Mouse (Mus musculus): ENCODE results near the gene Fzr1. TPM values are rescaled to one million over a fixed set of nuclear protein-coding genes. Genes with fewer than 3 reads are reported as not detected.

Gene Fzr1
- 119 and 125 TPM in 2 replicates for polyA plus RNA-seq (2014; fragmentation: Nextera tagmentation; extraction: Ambion mirVana)

- Histone ChIP-seq H3K27ac (peak within 1 kb of the TSS; percentile 76), H3K27me3 (ENCODE audit: control insufficient read depth, insufficient read depth, low read length) (no peaks in the 10 kb centered on the region), H3K9me3 (ENCODE audit: control insufficient read depth, low read length) (no peaks in the 10 kb centered on the region), H3K4me3 (replicated peaks; ENCODE audit: low read length) (peak within 1 kb of the TSS; percentile 81), H3K4me2 (replicated peaks) (peak within 1 kb of the TSS; percentile 87), H3K4me1 (replicated peaks; ENCODE audit: control insufficient read depth, insufficient read depth, low read length) (peaks cover 24% of the 10 kb centered on the region), H3K9ac (peak within 1 kb of the TSS; percentile 90), H3K36me3 (replicated peaks; ENCODE audit: control insufficient read depth, insufficient read depth) (peaks cover 25% of the 10 kb centered on the region)
- ATAC-seq (ENCODE audit: low FRiP score): peak; percentile 25
- WGBS: 2% methylated on average over 44 of the region's 59 CpGs
- no peak for DNase-seq (ENCODE audit: low spot score)
Observed at GRCm38 (mm10) chr10:81377793-81378552, at the start of gene Fzr1. TSS of gene Fzr1 (minus strand) at chr10:81378516.

GRCm38 (mm10) chr10:81427804-81428506 is 49.6 kb upstream of the Fzr1 start:
- 75% methylated on average over 8 of the region's 8 CpGs for WGBS
- Histone ChIP-seq H3K36me3 (replicated peaks; ENCODE audit: control insufficient read depth, insufficient read depth) (no peaks in the 10 kb centered on the region), H3K4me2 (replicated peaks) (no peak overlapping the region), H3K27ac (no peak overlapping the region), H3K4me3 (replicated peaks; ENCODE audit: low read length) (no peak overlapping the region), H3K9ac (no peak overlapping the region), H3K4me1 (replicated peaks; ENCODE audit: control insufficient read depth, insufficient read depth, low read length) (peaks cover 41% of the 10 kb centered on the region), H3K9me3 (ENCODE audit: control insufficient read depth, low read length) (no peaks in the 10 kb centered on the region), H3K27me3 (ENCODE audit: control insufficient read depth, insufficient read depth, low read length) (peaks cover 40% of the 10 kb centered on the region)
- ATAC-seq (ENCODE audit: low FRiP score) (no peak), DNase-seq (ENCODE audit: low spot score) (no peak)

- H3K9ac ChIP-seq: peak overlapping the region; percentile 57; the same call in 1 of the 2 replicates
- H3K9me3 ChIP-seq (ENCODE audit: control insufficient read depth, low read length): no peaks in the 10 kb centered on the region
- ATAC-seq (ENCODE audit: low FRiP score) (no peak), DNase-seq (ENCODE audit: low spot score) (no peak)
- no peaks in the 10 kb centered on the region for H3K36me3 ChIP-seq (replicated peaks; ENCODE audit: control insufficient read depth, insufficient read depth)
- peaks cover 38% of the 10 kb centered on the region for H3K4me1 ChIP-seq (replicated peaks; ENCODE audit: control insufficient read depth, insufficient read depth, low read length)
- no peak overlapping the region for H3K27ac ChIP-seq
- WGBS: 38% methylated on average over 3 of the region's 3 CpGs
- H3K4me3 ChIP-seq (replicated peaks; ENCODE audit: low read length): peak overlapping the region; percentile 39
- peaks cover 40% of the 10 kb centered on the region for H3K27me3 ChIP-seq (ENCODE audit: control insufficient read depth, insufficient read depth, low read length)
- peak overlapping the region; percentile 66 for H3K4me2 ChIP-seq (replicated peaks)
Observed at GRCm38 (mm10) chr10:81427327-81427726, 49.0 kb upstream of the Fzr1 start.

GRCm38 (mm10) chr10:81426897-81427296 is 48.6 kb upstream of the Fzr1 start:
- peak overlapping the region; percentile 66 for H3K4me2 ChIP-seq (replicated peaks)
- H3K4me3 ChIP-seq (replicated peaks; ENCODE audit: low read length): peak overlapping the region; percentile 39
- no peak for ATAC-seq (ENCODE audit: low FRiP score)
- 1% methylated on average over 30 of the region's 38 CpGs for WGBS
- no peak overlapping the region for H3K27ac ChIP-seq
- H3K9ac ChIP-seq: peak overlapping the region; percentile 57
- peaks cover 38% of the 10 kb centered on the region for H3K4me1 ChIP-seq (replicated peaks; ENCODE audit: control insufficient read depth, insufficient read depth, low read length)
- no peaks in the 10 kb centered on the region for H3K36me3 ChIP-seq (replicated peaks; ENCODE audit: control insufficient read depth, insufficient read depth)
- DNase-seq (ENCODE audit: low spot score): no peak
- H3K9me3 ChIP-seq (ENCODE audit: control insufficient read depth, low read length): no peaks in the 10 kb centered on the region
- H3K27me3 ChIP-seq (ENCODE audit: control insufficient read depth, insufficient read depth, low read length): peaks cover 40% of the 10 kb centered on the region

DNA sequence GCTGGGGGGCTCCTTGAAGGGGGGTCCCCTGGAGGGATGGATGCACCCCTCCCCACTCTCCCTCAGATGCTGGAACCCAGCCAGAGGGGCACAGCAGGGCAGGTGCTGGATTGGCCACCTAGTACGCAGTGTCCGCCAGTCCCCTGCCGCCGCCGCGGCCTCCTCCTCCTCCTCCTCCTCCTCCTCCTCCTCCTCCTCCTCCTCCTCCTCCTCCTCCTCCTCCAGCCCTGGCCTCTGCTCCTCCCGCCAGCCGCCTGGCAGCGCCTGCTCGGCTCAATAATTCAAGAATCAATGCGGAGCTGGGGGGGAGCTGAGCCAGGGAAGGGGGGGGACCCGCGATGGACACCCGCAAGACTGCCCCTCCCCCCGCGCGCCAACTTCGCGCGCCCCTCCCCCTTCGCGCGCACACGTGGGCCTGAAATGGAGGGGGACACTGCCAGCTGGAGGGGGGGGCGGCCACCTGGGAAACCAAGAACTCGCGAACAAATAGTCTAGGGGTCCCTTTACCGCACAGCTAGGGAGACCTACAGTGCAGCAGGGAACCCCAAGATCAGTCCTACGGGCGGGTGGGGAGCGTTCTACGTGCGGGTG is 47.9 kb upstream of the Fzr1 start:
- under 1% methylated on average over 17 of the region's 33 CpGs for WGBS
- Histone ChIP-seq H3K27me3 (ENCODE audit: control insufficient read depth, insufficient read depth, low read length) (peaks cover 40% of the 10 kb centered on the region), H3K27ac (no peak overlapping the region), H3K4me1 (replicated peaks; ENCODE audit: control insufficient read depth, insufficient read depth, low read length) (peaks cover 36% of the 10 kb centered on the region), H3K36me3 (replicated peaks; ENCODE audit: control insufficient read depth, insufficient read depth) (no peaks in the 10 kb centered on the region), H3K9ac (peak overlapping the region; percentile 57), H3K4me2 (replicated peaks) (peak overlapping the region; percentile 66), H3K9me3 (ENCODE audit: control insufficient read depth, low read length) (no peaks in the 10 kb centered on the region), H3K4me3 (replicated peaks; ENCODE audit: low read length) (peak overlapping the region; percentile 39)
- ATAC-seq (ENCODE audit: low FRiP score): no peak
- DNase-seq (ENCODE audit: low spot score): no peak

DNA sequence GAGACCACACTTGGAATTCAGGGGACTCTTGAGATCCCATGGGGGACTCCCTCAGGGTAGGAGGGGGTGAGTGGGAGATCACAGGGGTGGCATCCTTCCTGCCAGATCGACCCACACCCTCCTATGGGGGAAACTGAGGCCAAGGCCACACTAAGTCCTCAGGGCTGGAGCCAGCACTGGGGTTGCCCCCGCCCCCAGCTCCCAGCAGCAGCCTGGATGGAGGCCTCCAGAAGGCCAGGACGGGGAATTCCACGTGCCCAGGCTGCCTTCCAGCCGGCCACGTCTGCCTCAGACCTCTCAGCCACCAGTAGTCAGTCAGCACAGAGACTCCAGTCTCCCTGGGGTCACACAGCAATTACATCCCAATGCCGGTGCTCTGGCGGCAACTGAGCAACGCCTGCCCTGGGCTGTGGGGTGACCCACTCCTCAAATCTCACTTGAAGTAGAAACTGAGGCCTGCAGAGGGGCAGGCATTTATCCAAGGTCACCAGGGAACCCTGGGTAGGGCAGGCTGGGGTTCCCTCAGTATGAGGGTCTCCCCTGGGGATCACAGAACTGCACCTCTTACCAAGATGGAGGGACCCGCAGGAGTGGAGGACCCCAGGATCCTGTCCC is 47.0 kb upstream of the Fzr1 start:
- H3K4me1 ChIP-seq (replicated peaks; ENCODE audit: control insufficient read depth, insufficient read depth, low read length): peaks cover 33% of the 10 kb centered on the region
- no peaks in the 10 kb centered on the region for H3K9me3 ChIP-seq (ENCODE audit: control insufficient read depth, low read length)
- H3K4me3 ChIP-seq (replicated peaks; ENCODE audit: low read length): 0 out of 2 replicates have a peak overlapping the region, but pooled peaks have one; percentile 2

DNA sequence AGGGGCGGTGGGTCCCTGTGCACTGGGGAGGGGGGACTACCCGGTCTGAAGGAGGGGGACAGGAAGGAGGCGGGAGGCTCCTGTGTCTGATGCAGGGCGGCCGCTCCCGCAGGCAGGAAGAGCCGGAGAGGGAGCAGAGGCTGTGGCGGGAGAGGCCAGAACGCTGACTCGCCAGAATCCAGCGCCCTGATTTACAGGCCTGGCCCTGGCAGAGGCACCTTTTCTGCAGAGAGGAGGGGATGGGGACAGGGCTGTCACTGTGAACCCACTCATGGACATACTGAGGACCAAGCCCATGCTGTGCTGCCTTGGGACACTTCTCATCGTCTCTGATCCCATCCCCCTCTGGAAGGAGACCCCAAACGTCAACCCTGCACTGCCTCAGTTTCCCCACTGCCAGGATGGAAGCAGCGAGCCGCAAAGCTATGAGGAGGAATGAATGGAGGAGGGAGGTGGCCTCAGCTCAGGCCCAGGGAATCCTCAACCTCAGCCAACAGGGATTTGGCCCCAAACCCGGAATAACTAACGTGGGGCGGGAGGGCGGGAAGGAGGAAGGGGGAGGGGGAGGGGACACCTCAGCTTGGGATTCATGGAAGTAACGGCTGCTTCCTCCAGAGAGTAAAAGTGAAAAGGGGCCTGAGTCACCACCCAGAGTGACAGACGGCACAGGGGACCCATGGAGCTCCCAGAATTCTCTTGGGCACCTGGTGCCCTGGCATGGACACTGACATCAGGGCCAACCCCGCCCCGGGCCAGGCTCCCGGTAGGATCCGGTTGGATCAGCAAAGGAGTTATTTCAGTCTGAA is 46.1 kb upstream of the Fzr1 start:
- ATAC-seq (ENCODE audit: low FRiP score) (no peak), DNase-seq (ENCODE audit: low spot score) (no peak)
- Histone ChIP-seq H3K4me3 (replicated peaks; ENCODE audit: low read length) (no peak overlapping the region), H3K9ac (peak overlapping the region; percentile 24; the same call in 1 of the 2 replicates), H3K36me3 (replicated peaks; ENCODE audit: control insufficient read depth, insufficient read depth) (0 out of 2 replicates have a peak, but pooled peaks cover 8% of the 10 kb centered on the region), H3K4me1 (replicated peaks; ENCODE audit: control insufficient read depth, insufficient read depth, low read length) (peaks cover 28% of the 10 kb centered on the region), H3K27ac (peak overlapping the region; percentile 44; the same call in 1 of the 2 replicates), H3K9me3 (ENCODE audit: control insufficient read depth, low read length) (no peaks in the 10 kb centered on the region), H3K4me2 (replicated peaks) (peak overlapping the region; percentile 66), H3K27me3 (ENCODE audit: control insufficient read depth, insufficient read depth, low read length) (peaks cover 40% of the 10 kb centered on the region)
- 6% methylated on average over 25 of the region's 25 CpGs for WGBS

More for the DNA sequence above, 47.0 kb upstream of the Fzr1 start:
- ATAC-seq (ENCODE audit: low FRiP score): no peak
- DNase-seq (ENCODE audit: low spot score): no peak
- 0 out of 2 replicates have a peak, but pooled peaks cover 2% of the 10 kb centered on the region for H3K36me3 ChIP-seq (replicated peaks; ENCODE audit: control insufficient read depth, insufficient read depth)
- H3K4me2 ChIP-seq (replicated peaks): peak overlapping the region; percentile 66
- H3K9ac ChIP-seq: no peak overlapping the region
- no peak overlapping the region for H3K27ac ChIP-seq
- WGBS: 27% methylated on average over 10 of the region's 10 CpGs
- H3K27me3 ChIP-seq (ENCODE audit: control insufficient read depth, insufficient read depth, low read length): peaks cover 40% of the 10 kb centered on the region

DNA sequence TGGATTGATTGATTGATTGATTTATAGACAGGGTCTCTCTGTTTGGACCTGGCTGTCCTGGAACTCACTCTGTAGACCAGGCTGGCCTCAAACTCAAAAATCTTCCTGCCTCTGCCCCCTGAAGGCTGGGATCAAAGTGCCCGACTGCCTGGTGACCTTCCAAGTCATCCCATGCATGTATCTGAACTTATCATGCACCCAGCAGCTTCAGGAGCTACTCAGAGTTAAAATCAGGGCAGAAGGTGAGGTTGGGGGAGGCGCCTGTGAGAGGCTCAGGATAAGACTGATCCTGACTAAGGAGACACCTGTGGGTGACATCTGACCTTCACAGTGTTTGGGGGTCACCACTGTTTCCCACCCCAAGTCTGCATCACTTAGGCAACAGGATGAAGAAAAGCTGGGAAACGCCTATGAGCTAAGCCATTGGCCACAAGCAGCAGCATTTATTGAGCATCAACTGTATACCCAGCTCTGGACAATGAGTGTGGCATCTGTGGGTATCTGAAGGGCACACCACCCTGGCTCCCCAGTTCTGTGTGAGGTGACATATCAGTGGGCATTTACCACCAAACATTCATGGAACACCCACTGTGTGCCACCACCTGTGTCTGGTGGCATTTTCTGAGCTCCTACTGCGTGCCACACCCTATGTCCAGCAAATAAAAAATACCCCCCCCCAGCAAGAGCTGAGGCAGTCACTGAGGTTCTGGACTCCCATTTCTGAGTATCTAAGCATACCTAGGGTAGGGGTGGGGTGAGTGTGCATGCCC is 45.3 kb upstream of the Fzr1 start:
- DNase-seq (ENCODE audit: low spot score) (no peak), ATAC-seq (ENCODE audit: low FRiP score) (no peak)
- H3K4me3 ChIP-seq (replicated peaks; ENCODE audit: low read length): no peak overlapping the region
- H3K27ac ChIP-seq: peak overlapping the region; percentile 44; the same call in 1 of the 2 replicates
- H3K4me2 ChIP-seq (replicated peaks): 0 out of 2 replicates have a peak overlapping the region, but pooled peaks have one; percentile 66
- H3K27me3 ChIP-seq (ENCODE audit: control insufficient read depth, insufficient read depth, low read length): peaks cover 37% of the 10 kb centered on the region
- no peaks in the 10 kb centered on the region for H3K9me3 ChIP-seq (ENCODE audit: control insufficient read depth, low read length)
- H3K36me3 ChIP-seq (replicated peaks; ENCODE audit: control insufficient read depth, insufficient read depth): 0 out of 2 replicates have a peak, but pooled peaks cover 12% of the 10 kb centered on the region
- 0 out of 2 replicates have a peak overlapping the region, but pooled peaks have one; percentile 1 for H3K9ac ChIP-seq
- H3K4me1 ChIP-seq (replicated peaks; ENCODE audit: control insufficient read depth, insufficient read depth, low read length): peaks cover 28% of the 10 kb centered on the region
- WGBS: 76% methylated on average over 4 of the region's 4 CpGs
